Mouse (Mus musculus) natural killer cell, adult 2 months (primary cell): ENCODE results near the gene Mybpc2.
A peak's percentile ranks its signal among the peaks of the same experiment; 100 is the strongest.

Experiments
- DNase-seq, 2 experiments: peaks; one replicate each; pipeline ENCODE4 v3.0.0; 2022; ENCODE audit warnings: low spot score in 2 of 2

Gene Mybpc2

DNA sequence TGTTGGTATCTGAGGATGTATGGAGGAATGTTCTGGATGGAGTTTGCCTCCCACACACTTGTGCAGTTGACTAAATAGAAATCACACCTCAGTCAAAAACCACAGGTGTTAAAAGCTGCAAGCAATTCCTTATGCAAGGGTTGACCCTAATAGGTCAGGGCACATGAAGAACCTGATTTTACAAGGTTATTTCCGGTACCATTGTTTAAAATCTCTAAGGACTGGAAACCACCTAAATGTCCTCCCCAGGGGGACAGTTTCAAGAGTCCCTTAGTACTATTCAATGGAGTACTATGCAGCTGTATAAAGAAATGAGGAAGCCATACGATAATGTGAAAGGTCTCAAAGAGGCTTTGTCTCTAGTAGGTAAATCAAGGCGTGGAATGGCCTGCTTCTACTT is 21.8 kb upstream of the Mybpc2 start:
- no peak for DNase-seq

DNA sequence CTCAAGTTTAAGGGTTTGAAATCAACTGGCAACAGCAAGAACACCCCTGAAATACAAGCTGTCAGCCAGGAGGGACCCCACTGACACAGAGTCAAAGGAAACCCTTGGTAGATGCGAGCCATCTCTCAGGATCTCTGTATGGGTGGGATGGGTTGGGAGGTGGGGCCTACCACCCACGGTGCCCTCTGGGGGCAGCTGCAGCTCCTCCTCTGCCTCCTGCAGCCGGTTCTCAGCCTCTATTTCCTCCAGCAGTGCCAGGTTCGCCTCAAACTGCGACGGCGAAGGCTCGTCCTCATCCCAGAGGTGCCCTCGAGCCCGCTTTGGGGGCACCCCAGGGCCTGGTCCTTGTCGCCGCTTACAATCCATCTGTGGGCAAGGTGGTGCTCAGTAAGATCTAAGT is 18.6 kb upstream of the Mybpc2 start:
- no peak for DNase-seq

DNA sequence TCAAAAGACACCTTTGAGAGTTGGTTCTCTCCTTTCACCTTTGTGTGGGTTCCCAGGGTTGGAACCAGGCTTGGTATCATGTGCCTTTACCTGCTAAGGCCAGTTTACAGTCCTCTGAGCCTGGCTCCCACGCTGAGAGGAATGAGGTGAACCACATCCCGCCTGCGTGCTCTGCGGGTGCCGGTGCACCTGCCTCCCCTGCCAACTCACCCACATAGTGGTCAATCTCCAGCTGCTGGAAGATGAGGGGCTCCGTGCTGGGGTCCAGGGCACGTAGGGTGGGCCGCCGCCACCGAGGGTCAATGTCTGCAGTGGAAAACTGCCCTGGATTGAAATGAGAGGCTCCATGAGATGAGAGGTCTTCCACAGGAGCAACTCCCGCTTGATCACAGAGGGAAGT is 18.1 kb upstream of the Mybpc2 start:
- no peak for DNase-seq

DNA sequence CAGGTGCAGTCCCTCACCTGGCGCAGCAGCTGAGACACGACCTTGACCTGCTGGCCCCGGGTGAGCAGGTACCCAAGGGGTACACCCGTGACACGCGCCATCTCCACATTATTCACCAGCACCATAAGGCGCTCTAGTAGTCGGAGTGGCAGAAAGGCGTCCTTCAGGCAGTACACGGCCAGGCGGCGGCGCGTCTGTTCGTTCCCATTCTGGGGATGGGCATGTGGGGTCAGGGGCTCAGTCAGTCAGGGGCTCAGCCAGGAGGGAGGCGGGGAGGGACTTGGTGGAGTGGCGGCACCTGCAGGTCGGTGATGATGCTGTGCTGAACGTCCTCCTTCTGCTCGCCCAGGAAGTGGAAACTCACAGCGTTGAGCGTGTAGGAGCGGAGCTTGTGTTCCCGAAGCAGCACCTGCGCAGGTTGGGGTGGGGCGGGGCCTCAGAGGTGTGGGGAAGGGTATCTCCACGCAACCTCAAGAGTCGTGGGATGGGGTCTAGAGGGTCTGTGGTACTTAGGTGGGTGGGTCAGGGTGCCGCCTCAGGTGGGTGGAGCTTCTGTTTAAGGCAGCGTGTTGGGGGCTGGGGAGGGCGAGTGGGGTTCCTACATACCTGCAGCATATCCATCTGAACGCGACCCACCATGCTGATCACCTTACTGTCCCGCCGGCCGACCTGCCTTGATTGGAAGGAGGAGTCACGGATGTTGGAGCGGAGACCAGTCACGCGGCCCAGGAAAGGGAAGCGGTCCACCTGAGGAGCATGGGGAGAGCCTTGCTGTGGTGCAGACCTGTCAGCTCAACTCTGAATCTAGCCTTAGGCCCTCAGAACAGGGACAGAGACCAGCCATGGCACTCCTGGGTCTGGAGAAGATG is 14.5 kb upstream of the Mybpc2 start:
- DNase-seq, result no peak

DNA sequence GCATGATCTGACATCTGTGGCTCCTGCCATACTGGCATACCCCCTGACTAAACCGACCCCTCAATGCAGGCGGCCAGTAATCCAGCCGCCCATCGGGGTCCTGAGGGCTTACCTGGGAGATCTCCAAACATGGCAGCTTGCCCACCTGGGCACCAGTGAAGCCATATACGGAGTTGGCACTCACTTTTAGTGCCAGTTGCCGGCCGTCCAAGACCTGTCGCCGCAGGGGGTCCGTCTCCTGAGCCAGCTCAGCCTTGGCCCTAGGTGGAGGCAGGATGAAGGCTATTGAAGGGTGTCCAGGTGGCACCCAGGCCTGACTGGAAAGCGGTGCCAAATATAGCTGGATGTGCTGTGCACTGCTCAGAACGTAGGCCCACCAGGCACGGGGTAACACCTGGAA is 13.0 kb upstream of the Mybpc2 start:
- DNase-seq, result no peak

DNA sequence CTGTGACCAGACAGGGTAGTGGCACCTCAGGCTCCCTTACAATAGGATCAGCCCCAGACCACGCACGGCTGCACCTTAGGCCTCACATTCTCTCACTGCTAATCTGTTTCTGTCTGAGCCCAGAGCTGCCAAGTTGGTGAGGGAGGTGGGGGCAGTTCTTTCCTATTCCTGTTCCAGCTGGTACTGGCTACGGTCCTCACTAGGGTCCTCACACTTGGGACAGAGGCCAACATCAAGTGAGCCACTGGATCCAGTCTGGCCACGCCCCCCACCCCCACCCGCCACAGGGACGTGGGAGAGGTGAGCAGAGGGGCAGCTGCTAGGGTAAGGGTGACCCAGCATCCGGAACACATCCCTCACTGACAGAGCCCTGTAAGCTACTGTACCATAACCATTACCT is 12.6 kb upstream of the Mybpc2 start:
- no peak for DNase-seq

DNA sequence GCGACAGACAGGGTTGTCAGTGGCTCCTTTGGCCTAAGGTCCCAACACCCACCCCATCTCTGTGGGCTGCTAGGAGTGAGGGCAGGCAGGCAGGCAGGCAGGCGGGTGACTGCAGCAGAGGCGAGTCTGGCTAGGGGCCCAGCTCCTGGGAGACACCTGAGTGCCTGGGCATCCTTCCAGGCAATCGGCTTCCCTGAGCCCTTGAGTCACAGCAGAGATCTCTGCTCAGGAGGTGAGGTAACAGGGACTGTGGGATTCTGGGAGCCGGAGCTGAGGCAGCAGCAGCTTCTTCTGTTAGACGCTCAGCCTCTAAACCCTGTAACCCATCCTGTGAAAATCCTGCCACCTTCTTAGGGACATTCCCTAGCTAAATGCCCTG is 12.1 kb upstream of the Mybpc2 start:
- no peak for DNase-seq

DNA sequence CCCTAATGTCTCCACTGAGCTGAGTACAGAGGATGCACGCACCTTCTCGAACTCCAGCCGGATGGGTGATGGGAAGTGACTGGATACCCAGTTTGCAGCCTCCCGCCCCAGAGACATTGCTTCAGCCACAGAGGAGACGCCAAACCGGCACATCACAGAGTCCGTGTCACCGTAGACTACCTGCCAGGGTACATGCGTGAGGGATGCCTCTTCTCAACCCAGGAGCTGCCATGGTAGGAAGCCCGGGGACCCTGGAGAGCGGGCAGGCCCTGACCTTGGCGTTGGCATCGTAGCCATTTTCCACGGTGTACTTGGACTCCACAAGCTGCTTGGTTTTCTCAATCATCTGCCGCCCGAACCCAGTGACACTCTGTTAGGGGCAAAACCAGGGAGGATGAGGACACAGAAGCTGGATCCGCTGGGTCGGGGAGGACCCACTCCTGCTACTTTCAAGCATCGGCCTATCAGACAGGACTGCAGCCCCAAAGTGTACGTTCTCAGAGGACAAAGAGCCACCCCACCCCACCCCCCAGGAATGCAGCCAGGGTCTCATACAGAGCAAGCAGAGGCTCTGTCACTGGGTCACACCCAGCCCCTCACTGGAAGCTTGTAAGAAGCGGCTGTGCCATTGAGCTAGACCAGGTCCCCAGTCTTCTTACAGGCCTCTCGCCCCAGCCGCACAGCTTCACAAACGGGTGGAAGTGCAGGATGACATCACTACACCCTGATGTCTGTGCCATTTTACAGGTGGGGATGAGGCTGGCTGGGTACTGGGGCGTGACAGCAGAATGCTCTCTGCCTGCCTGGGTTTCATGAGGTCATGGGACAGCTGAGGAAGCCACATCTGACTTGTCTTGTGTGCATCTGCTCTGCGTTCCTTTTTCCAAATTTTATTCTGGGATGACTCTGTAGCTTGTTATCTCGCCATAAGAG is 11.5 kb upstream of the Mybpc2 start:
- DNase-seq, result peak in 1 of 2 experiments; percentile 56

DNA sequence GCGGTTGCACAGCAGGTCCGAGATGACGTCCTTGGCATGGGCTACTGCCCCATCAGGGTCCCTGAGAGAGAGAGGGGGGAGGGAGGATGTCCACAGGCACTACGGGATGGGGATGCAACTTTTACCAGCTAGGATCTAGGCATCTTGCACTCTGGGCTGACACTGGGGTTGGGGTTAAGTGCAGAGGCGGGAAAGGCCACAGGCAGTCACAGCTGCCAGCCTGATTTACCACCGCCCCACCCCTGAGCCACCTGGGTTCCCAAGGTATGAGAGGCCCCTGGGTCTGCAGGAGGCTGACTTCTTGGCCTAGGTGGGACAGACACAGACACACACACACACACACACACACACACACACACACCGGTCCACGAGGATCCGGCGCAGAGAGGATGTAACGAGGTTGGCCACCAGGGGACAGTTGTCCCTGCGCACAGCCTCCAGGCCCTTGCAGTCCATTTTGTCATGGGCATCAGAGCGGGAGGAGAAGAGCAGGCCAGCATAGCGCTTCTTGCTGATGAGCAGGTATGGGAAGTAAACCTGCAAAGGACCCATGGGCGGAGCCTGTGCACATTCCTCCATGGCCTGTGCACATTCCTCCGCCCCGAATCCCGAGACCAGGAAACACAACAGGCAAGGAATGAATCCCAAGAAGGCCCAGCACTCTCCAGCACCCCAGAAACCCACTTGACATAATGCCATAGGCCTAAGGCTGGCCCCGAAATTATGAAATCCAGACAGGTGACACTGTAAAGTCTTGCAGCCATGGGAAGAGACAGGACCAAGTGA is 10.4 kb upstream of the Mybpc2 start:
- no peak for DNase-seq

DNA sequence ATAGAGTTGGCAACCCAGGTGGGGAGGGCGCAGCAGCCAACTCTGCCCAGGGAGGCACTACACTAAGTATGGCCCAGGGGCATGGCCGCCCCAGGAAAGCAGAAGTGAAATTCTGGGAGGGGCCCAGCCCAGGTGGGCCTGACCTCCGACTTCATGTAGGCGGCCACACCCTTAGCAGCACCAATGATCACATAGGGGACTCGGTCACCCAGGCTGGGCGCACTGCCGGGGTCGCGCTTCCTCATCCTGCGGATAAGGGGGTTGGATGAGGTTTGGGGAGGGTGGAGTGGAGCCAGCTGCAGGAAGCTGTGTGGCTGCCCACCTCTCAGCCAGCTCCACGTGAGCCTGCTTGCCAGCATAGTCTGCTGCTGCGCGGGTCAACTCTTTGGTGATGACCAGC is 9.8 kb upstream of the Mybpc2 start:
- peak in 1 of 2 experiments; percentile 86 for DNase-seq

DNA sequence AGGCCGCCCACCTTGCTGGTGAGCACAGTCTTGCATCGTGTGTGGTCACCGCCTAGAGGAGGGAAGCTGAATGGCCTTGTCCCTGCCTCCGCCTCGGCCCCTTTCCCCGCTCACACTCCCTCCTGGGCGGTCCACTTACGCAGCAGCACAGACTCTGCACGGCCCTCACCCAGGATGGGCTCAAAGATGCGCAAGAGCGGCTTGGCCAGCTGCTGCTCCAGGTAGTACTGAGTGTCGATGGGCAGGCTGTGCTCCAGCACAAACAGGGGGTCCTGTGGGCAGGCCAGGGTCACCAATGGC is 9.2 kb upstream of the Mybpc2 start:
- DNase-seq, result no peak

DNA sequence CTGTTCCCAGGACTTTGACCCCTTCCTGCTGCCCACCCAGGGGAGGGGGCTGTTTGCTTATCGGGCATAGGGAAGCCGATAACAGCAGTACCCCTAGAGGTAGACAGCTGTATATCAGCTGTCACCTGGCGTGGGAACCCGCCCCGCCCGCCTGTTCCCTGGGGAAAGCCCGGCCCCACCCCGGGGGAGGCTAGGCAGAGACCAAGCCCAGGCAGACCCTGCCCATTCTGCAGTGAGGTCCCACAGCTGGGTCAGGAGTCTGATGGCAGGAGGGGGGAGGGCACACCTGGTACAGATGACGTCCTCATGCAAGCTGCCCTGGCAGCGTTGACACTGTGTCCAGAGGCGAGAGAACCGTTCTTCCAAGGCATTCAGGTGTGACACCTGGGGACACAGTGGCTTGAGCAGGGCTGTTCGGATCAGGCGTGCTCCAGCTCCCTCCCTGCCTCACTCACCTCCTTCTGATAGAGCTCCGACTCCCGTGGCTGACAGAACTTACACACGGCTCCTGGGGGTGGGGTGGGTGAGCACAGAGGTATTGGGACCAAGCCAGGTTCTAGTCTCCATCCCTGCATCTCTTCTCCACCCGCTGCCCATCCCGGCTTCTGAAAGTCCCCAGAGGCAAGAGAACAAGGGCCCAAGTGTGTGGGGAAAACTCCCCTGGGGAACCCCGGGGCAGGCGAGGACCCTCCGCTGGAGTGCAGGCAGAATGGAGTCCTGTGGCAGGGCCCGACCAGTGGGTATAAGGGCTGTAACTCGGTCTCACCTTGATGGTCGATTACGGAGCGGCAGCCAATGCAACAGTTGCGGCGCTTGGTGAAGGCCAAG is 8.7 kb upstream of the Mybpc2 start:
- DNase-seq, result no peak

DNA sequence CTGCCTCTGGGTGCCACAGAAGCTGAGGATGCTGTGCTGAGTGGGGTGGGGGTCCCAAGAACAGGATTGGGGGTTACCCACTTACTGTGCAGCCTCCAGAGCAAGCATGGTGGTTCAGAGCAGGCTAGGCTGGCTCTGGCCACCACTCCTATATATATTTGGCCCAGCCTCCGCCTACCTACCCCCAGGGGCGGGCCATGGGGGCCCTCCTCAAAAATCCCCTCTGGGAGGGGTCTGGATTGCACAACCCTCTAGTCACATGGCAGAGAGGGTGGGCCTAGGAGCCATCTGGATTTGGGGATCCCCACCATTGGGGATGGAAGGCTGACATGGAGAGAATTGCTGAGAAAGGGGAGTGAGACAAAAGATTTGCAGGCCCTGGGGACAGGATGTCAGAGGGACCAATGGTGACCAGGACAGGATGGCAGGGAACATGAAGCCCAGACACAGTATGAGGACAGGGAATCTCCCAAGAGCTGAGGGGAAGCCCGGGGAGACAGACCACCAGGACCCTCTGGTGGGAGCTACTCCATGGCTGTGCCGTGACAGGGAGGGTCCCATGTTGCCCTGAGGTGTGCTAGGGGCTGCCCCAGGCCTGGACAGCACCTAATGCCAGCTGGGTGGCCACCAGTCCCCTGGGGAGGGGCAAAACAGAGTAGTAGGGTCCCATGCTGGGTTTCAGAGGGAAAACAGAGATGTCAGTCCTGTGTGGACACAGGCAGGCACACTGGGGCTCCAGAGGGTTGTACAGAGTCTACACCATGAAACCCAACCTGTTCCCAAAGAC is 7.7 kb upstream of the Mybpc2 start, which contains the start of gene Spib:
Gene Spib (minus strand): TSS at position 126 of the 787 bp plus-strand sequence.
- no peak for DNase-seq

DNA sequence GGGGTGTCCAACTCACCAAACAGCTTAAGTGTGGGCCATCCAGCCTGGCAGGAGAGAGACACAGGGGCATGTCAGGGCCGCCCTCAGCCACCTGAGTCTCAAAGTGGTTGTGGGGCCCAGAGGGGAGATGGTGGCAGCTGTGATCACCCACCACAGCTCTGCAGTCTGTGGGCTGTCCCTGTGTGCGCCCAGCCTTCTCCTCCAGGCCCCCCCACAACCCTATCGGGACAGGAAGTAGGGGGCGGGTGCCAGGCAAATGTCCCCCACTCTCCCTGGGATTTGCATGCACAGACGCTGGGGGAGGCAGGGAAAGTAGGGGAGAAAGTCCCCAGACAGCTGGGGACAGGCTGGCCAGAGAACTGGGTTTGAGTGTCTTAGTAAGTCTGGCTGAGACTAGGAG is 6.8 kb upstream of the Mybpc2 start:
- DNase-seq, result no peak

DNA sequence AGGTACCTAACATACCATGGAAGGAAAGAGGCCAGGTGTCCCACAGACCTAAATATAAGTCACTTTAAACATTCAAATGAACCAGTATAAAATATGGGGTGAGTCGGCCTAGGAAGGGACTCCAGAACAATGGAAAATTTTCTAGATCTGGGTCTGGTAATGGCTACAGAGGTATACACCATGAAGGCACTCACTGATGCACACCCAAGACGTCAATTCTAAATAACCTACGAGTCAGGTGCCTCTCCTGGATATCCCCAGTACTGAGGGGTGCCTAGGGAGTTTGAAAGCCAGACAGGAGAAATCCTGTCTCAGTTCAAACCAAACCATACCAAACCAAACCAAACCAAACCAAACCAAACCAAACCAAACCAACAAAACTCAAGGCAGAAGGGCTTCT is 6.1 kb upstream of the Mybpc2 start:
- no peak for DNase-seq

DNA sequence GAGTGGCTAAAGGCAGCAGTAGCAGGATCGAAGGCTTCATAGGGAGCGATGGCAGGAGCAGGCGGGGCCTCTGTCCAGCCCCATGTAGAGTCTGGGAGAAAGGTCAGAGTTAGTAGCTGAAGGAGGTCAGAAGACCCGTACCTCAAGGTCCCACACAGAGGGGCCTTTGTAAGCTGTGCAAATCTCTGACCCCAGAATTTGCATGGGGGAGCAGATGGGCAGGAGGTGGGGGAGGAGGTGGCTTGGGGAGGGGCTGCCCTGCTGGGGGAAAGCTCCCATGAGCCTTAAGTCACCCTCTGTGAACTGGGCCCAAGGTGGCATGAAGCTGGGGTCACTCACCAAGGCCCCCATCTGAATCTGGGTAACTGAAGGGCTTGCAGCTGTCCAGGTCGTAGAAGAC is 5.1 kb upstream of the Mybpc2 start:
- DNase-seq, result no peak

DNA sequence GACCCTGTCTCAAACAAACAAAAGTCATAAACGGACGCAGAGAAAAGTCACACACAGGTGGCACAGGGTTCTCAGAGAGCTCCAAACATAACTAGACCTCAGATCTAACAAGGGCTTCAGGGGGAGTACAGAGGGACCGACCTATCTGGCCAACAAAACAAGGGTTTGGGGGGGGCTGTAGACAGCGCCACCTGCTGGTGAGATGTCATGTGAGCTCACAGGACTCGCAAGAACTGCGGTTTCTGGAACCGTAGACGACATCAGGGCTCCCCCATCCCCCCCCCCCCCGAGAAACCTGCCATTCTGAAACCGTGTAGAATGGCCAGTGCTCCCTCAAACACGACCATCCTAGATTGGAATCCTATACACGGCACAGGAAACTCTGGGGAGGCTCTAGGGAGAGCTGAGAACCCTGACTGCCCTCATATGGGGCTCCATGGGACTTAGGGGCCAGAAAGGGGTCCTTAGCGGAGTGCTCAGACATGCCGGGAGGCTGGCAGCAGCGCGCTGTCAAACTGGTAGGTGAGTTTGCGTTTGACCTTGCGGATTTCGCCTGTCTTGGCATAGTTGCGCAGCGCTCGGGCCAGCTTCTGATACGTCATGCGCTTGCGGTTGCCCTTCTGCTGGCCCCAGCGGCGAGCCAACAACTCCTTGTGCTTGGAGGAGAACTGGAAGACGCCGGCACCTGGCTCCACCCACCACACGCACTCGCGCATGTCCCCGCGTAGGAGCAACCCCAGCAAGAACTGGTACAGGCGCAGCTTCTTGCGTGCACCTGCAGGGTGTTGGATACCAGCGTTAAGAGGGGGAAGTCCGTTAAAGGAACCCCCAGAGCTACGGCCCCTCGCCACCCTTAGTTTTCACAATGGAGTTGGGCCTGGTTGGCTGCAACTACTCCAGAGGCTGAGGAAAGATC is 3.3 kb upstream of the Mybpc2 start:
- peak; percentile 74 to 88 for DNase-seq

DNA sequence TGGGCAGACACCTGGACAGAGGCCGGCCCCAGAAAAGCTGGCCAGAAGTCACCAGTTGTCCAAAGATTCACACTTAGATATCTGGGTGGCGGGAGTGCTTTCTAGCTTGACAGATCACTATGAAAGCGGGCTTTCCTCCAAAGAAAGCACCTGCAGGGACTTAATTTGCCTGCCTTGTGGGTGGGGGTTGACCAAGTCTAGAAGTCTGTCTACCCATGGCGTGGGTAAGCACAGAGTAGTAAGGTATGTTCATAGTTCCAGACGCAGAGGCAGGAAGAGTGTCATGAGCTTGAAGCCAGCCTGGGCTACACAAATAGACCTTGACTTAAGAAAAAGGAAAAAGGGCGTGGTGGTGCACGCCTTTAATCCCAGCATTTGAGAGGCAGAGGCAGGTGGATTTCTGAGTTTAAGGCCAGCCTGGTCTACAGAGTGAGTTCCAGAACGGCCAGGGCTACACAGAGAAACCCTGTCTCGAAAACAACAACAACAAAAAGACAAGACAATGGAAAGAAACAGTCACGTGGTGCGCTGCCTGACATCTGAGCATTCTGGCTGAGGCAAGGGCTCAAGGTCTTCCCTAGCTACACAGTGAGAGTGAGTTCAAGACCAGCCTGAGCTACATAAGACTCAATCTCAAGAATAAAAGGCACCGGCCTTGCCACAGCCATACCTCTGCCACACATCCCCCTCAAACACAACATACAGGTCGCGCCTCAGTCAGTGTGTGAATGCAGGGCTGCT is 2.1 kb upstream of the Mybpc2 start:
- DNase-seq, result no peak
